Mouse (Mus musculus) kidney, adult 9 months (tissue): Measurements from ENCODE around the gene Vmn2r53.
"Not testable (repeated sequence)": the region's sequence is repeated elsewhere in the genome, so short reads cannot be mapped to it uniquely, and the experiment has no call there.

Source experiments
- DNase-seq: peaks from one replicate; pipeline ENCODE4 v3.0.0; 2022

Gene Vmn2r53

GRCm38 (mm10) chr7:12608688-12609087 is at the start of gene Vmn2r53:
Vmn2r53 (minus strand) TSS chr7:12608788.
- DNase-seq = no peak

- DNase-seq = not testable (repeated sequence)
Observed at GRCm38 (mm10) chr7:12640219-12640618, 31.6 kb upstream of the Vmn2r53 start, which contains the start of gene Vmn2r54. Vmn2r54 (minus strand) TSS chr7:12640319.
